Comparison of ENCODE assay signal across 16 mouse cellular contexts in the genomic region with DNA sequence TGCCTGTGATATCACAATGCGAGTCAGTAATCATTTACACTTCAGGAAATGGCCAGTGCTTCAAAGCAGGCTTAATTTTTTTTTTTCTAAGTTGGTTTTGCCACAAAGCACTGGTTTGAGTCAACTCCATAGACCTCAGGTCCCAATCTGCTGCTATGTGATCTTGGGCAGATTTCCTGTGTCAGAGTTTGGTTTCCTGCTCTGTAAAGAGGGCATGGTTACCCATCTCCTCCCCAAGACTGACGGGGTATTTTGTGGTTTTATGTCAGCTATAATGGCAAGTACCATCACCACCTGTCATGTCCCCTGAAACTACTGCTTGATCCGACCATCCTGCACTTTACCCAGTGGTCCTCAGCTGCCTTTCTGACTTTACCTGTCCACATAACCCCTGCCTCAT.
DNase-seq lines count a peak whose midpoint lies in the region; ATAC-seq and TF ChIP-seq lines count a peak whose summit lies in the region.
"Had no signal": no experiment of that assay in that cellular context is flagged by ENCODE, and none has a peak within 500 bp of the region (broad histone marks: within the 10 kb centered on the region; RNA-seq: fewer than 3 reads in every experiment).

No protein-coding gene starts in this region.

- H3K36me3 ChIP-seq in thymus, adult 2 months (ENCODE audit: control insufficient read depth, insufficient read depth, low read length) = no peaks in the 10 kb centered on the region
- H3K36me3 ChIP-seq: intestine, embryonic 15.5 days had no signal

- TF ChIP-seq CTCF in thymus, adult 2 months (IDR thresholded peaks at IDR 0.05; ENCODE audit: borderline replicate concordance, control insufficient read depth, extremely low read depth, insufficient read depth, low read length, poor library complexity) = no peak

- peak; percentile 21 for ATAC-seq in megakaryocyte, adult 5-6 weeks (ENCODE audit: poor library complexity, severe bottlenecking)
- ATAC-seq: intestine, embryonic 15.5 days had no signal

- DNase-seq in thymus, adult 2 months = peak; percentile 15
- DNase-seq in thymus, postnatal 36 days = no peak
- peak; percentile 33 for DNase-seq in Muller cell, postnatal 12 days (ENCODE audit: inconsistent ontology term)
- DNase-seq in thymus, postnatal 25 days = peak; percentile 25
- no peak for DNase-seq in right cerebral cortex, postnatal 14 days
- DNase-seq in right cerebral cortex, adult 2 months (ENCODE audit: low spot score in 2 of 2) = no peak
- DNase-seq: cerebellum, adult 8-10 months; lung, postnatal 4 days; midbrain, embryonic 14.5 days had no signal

- no peak overlapping the region for H3K4me3 ChIP-seq in thymus, adult 2 months (ENCODE audit: control insufficient read depth, insufficient read depth, low read length)
- H3K4me3 ChIP-seq: erythroblast, embryonic 14.5 days; heart, embryonic 10.5 days; hindbrain, embryonic 10.5 days; intestine, embryonic 15.5 days; kidney, embryonic 15.5 days; neural tube, embryonic 13.5 days had no signal

- TF ChIP-seq POLR2A in thymus, adult 2 months (IDR thresholded peaks at IDR 0.05; ENCODE audit: control insufficient read depth, extremely low read depth, insufficient read depth, low read length, poor library complexity) = no peak

- H3K27me3 ChIP-seq in thymus, adult 2 months (ENCODE audit: control insufficient read depth, insufficient read depth, low read length) = no peaks in the 10 kb centered on the region
- H3K27me3 ChIP-seq: intestine, embryonic 15.5 days; kidney, embryonic 15.5 days; neural tube, embryonic 13.5 days had no signal

- peak overlapping the region; percentile 31; the same call in 1 of the 2 replicates for H3K27ac ChIP-seq in thymus, adult 2 months (ENCODE audit: control insufficient read depth, insufficient read depth, low read length)
- H3K27ac ChIP-seq: heart, embryonic 10.5 days; hindbrain, embryonic 10.5 days; intestine, embryonic 15.5 days; kidney, embryonic 15.5 days had no signal

- H3K4me1 ChIP-seq in thymus, adult 2 months (replicated peaks; ENCODE audit: control insufficient read depth, insufficient read depth, low read length) = peaks cover 42% of the 10 kb centered on the region
- H3K4me1 ChIP-seq: intestine, embryonic 15.5 days had no signal

- 3% methylated on average over 3 of the region's 3 CpGs for WGBS in thymus, adult 2 months

Comparison
In these comparisons a context has a peak if more than half of its experiments do, and no peak if none do; other contexts are left out.
1. DNase-seq: peak in thymus, adult 2 months (single experiment), Muller cell, postnatal 12 days (single experiment) and thymus, postnatal 25 days (single experiment); none in thymus, postnatal 36 days (0 of 2), right cerebral cortex, postnatal 14 days (single experiment) and right cerebral cortex, adult 2 months (0 of 2).